Mouse (Mus musculus) limb, embryonic 13.5 days (tissue): ENCODE data around the gene Inca1. TPM values are rescaled to one million over a fixed set of nuclear protein-coding genes. Genes with fewer than 3 reads are reported as not detected.

Source experiments
- ATAC-seq: fragments of 200-750 bp; cut with Nextera tagmentation; 2 replicates; pipeline ENCODE4 v1.8.0; 2017; ENCODE audit warnings: low read depth, moderate number of reproducible peaks, moderate TSS enrichment; ENCODE audit not compliant: low FRiP score
- H3K27ac ChIP-seq: fragments of 300-500 bp; sonication (generic); 2 replicates; pipeline ENCODE4 v1.5.1; 2015; ENCODE audit warnings: inconsistent platforms, mild to moderate bottlenecking, moderate library complexity
- H3K27me3 ChIP-seq: fragments of 300-500 bp; sonication (generic); 2 replicates; pipeline ENCODE4 v1.6.1; 2015; ENCODE audit warnings: mild to moderate bottlenecking, inconsistent platforms
- H3K36me3 ChIP-seq: fragments of 300-500 bp; sonication (generic); 2 replicates; pipeline ENCODE4 v1.6.1; 2015; ENCODE audit warnings: inconsistent platforms, mild to moderate bottlenecking, moderate library complexity
- H3K4me1 ChIP-seq: fragments of 300-500 bp; sonication (generic); 2 replicates; pipeline ENCODE4 v1.6.1; 2015; ENCODE audit warnings: inconsistent platforms
- H3K4me2 ChIP-seq: fragments of 300-500 bp; sonication (generic); replicated peaks from 2 replicates; pipeline ENCODE4 v1.6.1; 2015; ENCODE audit warnings: inconsistent platforms, mild to moderate bottlenecking, moderate library complexity
- H3K4me3 ChIP-seq: fragments of 300-500 bp; sonication (generic); 2 replicates; pipeline ENCODE4 v1.5.1; 2015; ENCODE audit warnings: moderate library complexity, mild to moderate bottlenecking, inconsistent platforms
- H3K9ac ChIP-seq: fragments of 300-500 bp; sonication (generic); 2 replicates; pipeline ENCODE4 v1.6.1; 2015; ENCODE audit warnings: mild to moderate bottlenecking, inconsistent platforms
- H3K9me3 ChIP-seq: fragments of 300-500 bp; sonication (generic); 2 replicates; pipeline ENCODE4 v1.6.1; 2016; ENCODE audit warnings: inconsistent platforms
- WGBS: fragments of 180-500 bp; shearing (Covaris S2); methylation state at CpG from one replicate; pipeline ENCODE4 v1.1.7; 2015; 5-methylcytosine and 5-hydroxymethylcytosine counted together
- polyA plus RNA-seq: library from polyadenylated mRNA; unstranded; fragments of >200 nt; fragmentation: Nextera tagmentation; extraction: Ambion mirVana; gene quantifications from 2 replicates; pipeline ENCODE4 v1.2.1, GENCODE M21; 2015

The Inca1 gene
- polyA plus RNA-seq, 1 experiment from 2014 or later: 1.8 TPM

DNA sequence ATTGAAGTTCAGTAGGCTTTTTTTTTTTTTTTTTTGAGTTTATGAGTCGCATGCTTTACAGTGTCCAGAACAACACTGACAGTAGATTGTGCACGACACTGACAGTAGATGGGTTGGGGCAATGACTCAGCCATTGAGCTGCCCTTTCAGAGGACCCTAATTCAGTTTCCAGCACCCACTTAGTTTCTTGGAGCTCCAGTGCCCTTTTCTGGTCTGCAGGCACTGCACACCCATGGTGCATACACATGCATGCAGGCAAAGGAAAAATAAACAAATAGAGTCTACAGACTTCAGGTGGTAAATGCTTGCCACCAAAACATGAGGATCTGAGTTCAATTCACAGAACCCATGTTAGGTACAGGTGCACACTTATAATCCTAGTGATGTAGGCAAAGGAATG is 26.6 kb upstream of the Inca1 start:
- 92% methylated on average over 2 of the region's 2 CpGs for WGBS
- no peak overlapping the region for H3K4me3 ChIP-seq
- no peak overlapping the region for H3K9ac ChIP-seq
- no peaks in the 10 kb centered on the region for H3K27me3 ChIP-seq
- no peak overlapping the region for H3K4me2 ChIP-seq
- ATAC-seq: no peak
- peaks cover 74% of the 10 kb centered on the region for H3K36me3 ChIP-seq
- no peaks in the 10 kb centered on the region for H3K9me3 ChIP-seq
- H3K27ac ChIP-seq: no peak overlapping the region
- no peaks in the 10 kb centered on the region for H3K4me1 ChIP-seq

- ATAC-seq: no peak
Observed at GRCm38 (mm10) chr11:70724706-70725105, 24.8 kb upstream of the Inca1 start.

GRCm38 (mm10) chr11:70721072-70721471 is 21.1 kb upstream of the Inca1 start:
- Histone ChIP-seq H3K4me3 (no peak overlapping the region), H3K4me1 (no peaks in the 10 kb centered on the region), H3K27me3 (no peaks in the 10 kb centered on the region), H3K9ac (no peak overlapping the region), H3K4me2 (no peak overlapping the region), H3K36me3 (peaks cover 94% of the 10 kb centered on the region), H3K9me3 (no peaks in the 10 kb centered on the region), H3K27ac (no peak overlapping the region)
- no peak for ATAC-seq
- WGBS: 97% methylated on average over 3 of the region's 3 CpGs

More at GRCm38 (mm10) chr11:70724706-70725105, 24.8 kb upstream of the Inca1 start:
- no peaks in the 10 kb centered on the region for H3K27me3 ChIP-seq
- WGBS: 95% methylated on average over 9 of the region's 9 CpGs
- no peak overlapping the region for H3K9ac ChIP-seq
- H3K36me3 ChIP-seq: peaks cover 91% of the 10 kb centered on the region
- no peak overlapping the region for H3K27ac ChIP-seq
- H3K4me2 ChIP-seq: no peak overlapping the region
- no peaks in the 10 kb centered on the region for H3K4me1 ChIP-seq
- H3K9me3 ChIP-seq: no peaks in the 10 kb centered on the region
- no peak overlapping the region for H3K4me3 ChIP-seq

- WGBS: 90% methylated on average over 3 of the region's 3 CpGs
- Histone ChIP-seq H3K9me3 (no peaks in the 10 kb centered on the region), H3K4me3 (no peak overlapping the region), H3K9ac (no peak overlapping the region), H3K4me2 (no peak overlapping the region), H3K27ac (no peak overlapping the region), H3K36me3 (peaks cover 94% of the 10 kb centered on the region), H3K27me3 (no peaks in the 10 kb centered on the region), H3K4me1 (no peaks in the 10 kb centered on the region)
- no peak for ATAC-seq
Observed at GRCm38 (mm10) chr11:70720567-70720966, 20.6 kb upstream of the Inca1 start.

GRCm38 (mm10) chr11:70718481-70718880 is 18.5 kb upstream of the Inca1 start:
- Histone ChIP-seq H3K27ac (no peak overlapping the region), H3K4me3 (no peak overlapping the region), H3K9ac (no peak overlapping the region), H3K4me1 (no peaks in the 10 kb centered on the region), H3K36me3 (peaks cover 85% of the 10 kb centered on the region), H3K27me3 (no peaks in the 10 kb centered on the region), H3K9me3 (no peaks in the 10 kb centered on the region), H3K4me2 (no peak overlapping the region)
- WGBS: 81% methylated on average over 5 of the region's 5 CpGs
- ATAC-seq: no peak

DNA sequence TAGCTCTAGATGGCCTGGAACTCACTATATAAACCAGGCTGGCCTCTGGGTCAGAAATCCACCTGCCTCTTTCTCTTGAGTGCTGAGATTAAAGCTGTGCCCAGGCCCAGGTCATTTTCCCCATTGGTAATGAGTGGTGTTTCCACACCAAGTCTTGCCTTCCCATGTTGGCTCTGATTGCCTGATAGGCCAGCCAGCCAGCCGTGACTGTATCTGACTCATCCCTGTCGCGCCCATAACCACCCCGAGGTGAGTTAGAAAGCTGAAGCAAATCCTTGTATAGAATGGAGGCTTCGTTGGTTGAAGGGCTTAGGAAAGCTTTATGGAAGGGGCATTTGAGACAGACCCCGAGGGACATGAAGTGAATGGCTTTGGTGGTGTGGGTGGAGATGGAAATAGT is 15.9 kb upstream of the Inca1 start:
- no peak overlapping the region for H3K4me3 ChIP-seq
- H3K4me2 ChIP-seq: no peak overlapping the region
- H3K9me3 ChIP-seq: no peaks in the 10 kb centered on the region
- 96% methylated on average over 6 of the region's 6 CpGs for WGBS
- no peaks in the 10 kb centered on the region for H3K4me1 ChIP-seq
- H3K27ac ChIP-seq: no peak overlapping the region
- ATAC-seq: no peak
- H3K36me3 ChIP-seq: peaks cover 84% of the 10 kb centered on the region
- H3K27me3 ChIP-seq: no peaks in the 10 kb centered on the region
- no peak overlapping the region for H3K9ac ChIP-seq

DNA sequence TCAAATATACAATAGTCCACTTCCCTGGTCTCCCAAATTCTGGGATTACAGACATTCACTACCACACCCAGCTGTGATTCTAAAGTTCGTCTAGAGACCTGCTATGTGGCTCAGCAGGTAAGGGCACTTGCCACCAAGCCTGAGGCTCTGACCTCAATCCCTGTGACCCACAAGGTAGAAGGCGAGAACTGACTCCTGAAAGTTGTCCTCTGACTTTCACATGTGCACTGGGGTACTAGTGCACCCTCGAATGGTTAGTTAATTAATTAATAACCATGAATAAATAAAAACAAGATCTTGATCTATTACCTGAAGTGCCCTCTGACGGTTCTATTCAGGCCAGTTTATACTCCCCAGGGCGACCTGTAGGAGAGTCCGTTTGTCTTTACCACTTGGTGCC is 13.3 kb upstream of the Inca1 start:
- peaks cover 84% of the 10 kb centered on the region for H3K36me3 ChIP-seq
- H3K27ac ChIP-seq: no peak overlapping the region
- H3K4me2 ChIP-seq: no peak overlapping the region
- no peak for ATAC-seq
- no peaks in the 10 kb centered on the region for H3K9me3 ChIP-seq
- H3K4me1 ChIP-seq: no peaks in the 10 kb centered on the region
- WGBS: 88% methylated on average over 6 of the region's 6 CpGs
- no peak overlapping the region for H3K4me3 ChIP-seq
- no peak overlapping the region for H3K9ac ChIP-seq
- no peaks in the 10 kb centered on the region for H3K27me3 ChIP-seq

DNA sequence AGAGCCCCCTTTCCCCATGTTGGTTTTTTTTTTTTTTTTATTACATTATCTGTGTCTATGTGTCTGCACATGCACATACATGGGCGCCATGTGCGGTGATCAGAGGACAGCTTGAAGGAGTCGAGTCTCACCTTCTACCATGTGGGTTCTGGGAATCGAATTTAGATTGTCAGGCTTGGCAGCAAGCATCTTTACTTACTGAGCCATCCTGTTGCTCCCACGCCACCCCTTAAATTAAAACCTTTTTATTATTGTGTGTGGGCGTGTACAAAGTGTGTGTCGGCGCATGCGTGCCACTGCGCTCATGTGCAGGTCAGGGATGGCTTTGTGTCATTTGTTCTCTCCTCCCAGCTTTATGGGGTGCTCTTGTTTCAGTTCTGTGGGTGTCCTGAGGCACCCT is 11.1 kb upstream of the Inca1 start:
- Histone ChIP-seq H3K4me2 (no peak overlapping the region), H3K4me3 (no peak overlapping the region), H3K9ac (no peak overlapping the region), H3K36me3 (peaks cover 84% of the 10 kb centered on the region), H3K27me3 (no peaks in the 10 kb centered on the region), H3K4me1 (no peaks in the 10 kb centered on the region), H3K9me3 (no peaks in the 10 kb centered on the region), H3K27ac (no peak overlapping the region)
- WGBS: 93% methylated on average over 10 of the region's 10 CpGs
- no peak for ATAC-seq

GRCm38 (mm10) chr11:70706127-70706526 is 6.2 kb upstream of the Inca1 start:
- no peak overlapping the region for H3K4me3 ChIP-seq
- no peak overlapping the region for H3K4me2 ChIP-seq
- WGBS: 76% methylated on average over 3 of the region's 3 CpGs
- no peaks in the 10 kb centered on the region for H3K9me3 ChIP-seq
- no peak for ATAC-seq
- no peak overlapping the region for H3K27ac ChIP-seq
- H3K27me3 ChIP-seq: no peaks in the 10 kb centered on the region
- H3K36me3 ChIP-seq: peaks cover 86% of the 10 kb centered on the region
- no peak overlapping the region for H3K9ac ChIP-seq
- peaks cover 16% of the 10 kb centered on the region for H3K4me1 ChIP-seq

DNA sequence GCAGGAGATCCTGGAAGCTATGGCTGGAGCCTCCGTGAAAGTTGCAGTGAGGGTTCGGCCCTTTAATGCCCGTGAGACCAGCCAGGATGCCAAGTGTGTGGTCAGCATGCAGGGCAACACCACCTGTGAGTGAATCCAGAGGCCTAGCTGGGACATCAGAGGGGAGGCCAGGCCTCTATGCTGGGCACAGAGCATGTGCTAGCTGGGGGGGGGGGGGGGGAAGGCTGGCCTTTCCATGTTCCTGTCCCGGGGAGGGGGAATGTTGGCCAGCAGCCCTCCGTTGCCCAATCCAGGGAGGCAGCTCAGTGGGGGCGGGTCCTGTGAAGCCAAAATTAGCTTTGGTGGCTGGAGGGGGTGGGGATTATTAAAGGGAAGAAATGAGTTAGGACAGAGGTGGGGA is 2.8 kb upstream of the Inca1 start:
- Histone ChIP-seq H3K4me1 (peaks cover 27% of the 10 kb centered on the region), H3K4me2 (peak overlapping the region; percentile 83), H3K27ac (no peak overlapping the region; the same call in 1 of the 2 replicates), H3K9ac (peak overlapping the region; percentile 93; the same call in 1 of the 2 replicates), H3K9me3 (no peaks in the 10 kb centered on the region), H3K36me3 (peaks cover 54% of the 10 kb centered on the region), H3K4me3 (no peak overlapping the region), H3K27me3 (no peaks in the 10 kb centered on the region)
- no peak for ATAC-seq
- 75% methylated on average over 6 of the region's 6 CpGs for WGBS

GRCm38 (mm10) chr11:70701984-70702733 is 2.2 kb upstream of the Inca1 start:
- Histone ChIP-seq H3K4me1 (peaks cover 27% of the 10 kb centered on the region), H3K9ac (peak overlapping the region; percentile 93), H3K27ac (no peak overlapping the region; the same call in 1 of the 2 replicates), H3K36me3 (peaks cover 48% of the 10 kb centered on the region), H3K9me3 (no peaks in the 10 kb centered on the region), H3K4me2 (peak overlapping the region; percentile 83), H3K27me3 (no peaks in the 10 kb centered on the region), H3K4me3 (peak overlapping the region; percentile 85)
- ATAC-seq: no peak
- 77% methylated on average over 6 of the region's 6 CpGs for WGBS

GRCm38 (mm10) chr11:70701221-70701955 is 1.4 kb upstream of the Inca1 start:
- Histone ChIP-seq H3K4me3 (peak overlapping the region; percentile 85), H3K4me2 (peak overlapping the region; percentile 83), H3K4me1 (peaks cover 27% of the 10 kb centered on the region), H3K9me3 (no peaks in the 10 kb centered on the region), H3K27ac (0 out of 2 replicates have a peak overlapping the region, but pooled peaks have one; percentile 93), H3K27me3 (no peaks in the 10 kb centered on the region), H3K36me3 (peaks cover 40% of the 10 kb centered on the region), H3K9ac (peak overlapping the region; percentile 93)
- WGBS: 8% methylated on average over 10 of the region's 10 CpGs
- no peak for ATAC-seq
